Mouse (Mus musculus) brown adipose tissue, adult 24 weeks (tissue): Measurements from ENCODE around the gene 6430548M08Rik. TPM values are rescaled to one million over a fixed set of nuclear protein-coding genes. Genes with fewer than 3 reads are reported as not detected.

Source experiments
- H3K27ac ChIP-seq: fragments of 200-500 bp; replicated peaks from 2 replicates; pipeline ENCODE4 v1.5.1; 2012; ENCODE audit warnings: low read depth, mild to moderate bottlenecking, low read length
- H3K4me1 ChIP-seq: fragments of 200-500 bp; 2 replicates; pipeline ENCODE4 v1.6.1; 2012; ENCODE audit warnings: low read length, mixed read lengths; ENCODE audit not compliant: control insufficient read depth, insufficient read depth, insufficient read length
- H3K4me3 ChIP-seq: fragments of 200-500 bp; 2 replicates; pipeline ENCODE4 v1.5.1; 2012; ENCODE audit warnings: low read depth, mild to moderate bottlenecking, low read length, moderate library complexity; ENCODE audit not compliant: insufficient read depth
- polyA plus RNA-seq: library from polyadenylated mRNA; stranded (reverse); fragments of >200 nt; gene quantifications from 2 replicates; pipeline ENCODE4 v1.2.4, GENCODE M21; 2012; ENCODE audit not compliant: missing spikeins, insufficient read depth, insufficient read length

Gene 6430548M08Rik
- polyA plus RNA-seq, 1 experiment, result 4.5 TPM

- H3K4me1 ChIP-seq, result peaks cover 20% of the 10 kb centered on the region
- no peak overlapping the region for H3K27ac ChIP-seq
- no peak overlapping the region for H3K4me3 ChIP-seq
Observed at GRCm38 (mm10) chr8:120202546-120202945, 88.6 kb downstream of the 6430548M08Rik start.

- Histone ChIP-seq H3K4me3 (no peak overlapping the region), H3K27ac (no peak overlapping the region), H3K4me1 (peaks cover 20% of the 10 kb centered on the region)
Observed at GRCm38 (mm10) chr8:120204736-120205360, 90.9 kb downstream of the 6430548M08Rik start.

GRCm38 (mm10) chr8:120205916-120206315 lies 92.0 kb downstream of the 6430548M08Rik start:
- Histone ChIP-seq H3K4me3 (no peak overlapping the region), H3K27ac (no peak overlapping the region), H3K4me1 (peaks cover 20% of the 10 kb centered on the region)

GRCm38 (mm10) chr8:120207364-120207763 lies 93.4 kb downstream of the 6430548M08Rik start:
- Histone ChIP-seq H3K4me1 (peaks cover 20% of the 10 kb centered on the region), H3K4me3 (no peak overlapping the region), H3K27ac (no peak overlapping the region)

- Histone ChIP-seq H3K27ac (no peak overlapping the region), H3K4me3 (no peak overlapping the region), H3K4me1 (peaks cover 20% of the 10 kb centered on the region)
Observed at GRCm38 (mm10) chr8:120208113-120208512, 94.2 kb downstream of the 6430548M08Rik start.

GRCm38 (mm10) chr8:120211345-120211744 lies 97.4 kb downstream of the 6430548M08Rik start:
- Histone ChIP-seq H3K27ac (no peak overlapping the region), H3K4me3 (no peak overlapping the region), H3K4me1 (peaks cover 10% of the 10 kb centered on the region)

GRCm38 (mm10) chr8:120212596-120212995 lies 98.6 kb downstream of the 6430548M08Rik start:
- peaks cover 10% of the 10 kb centered on the region for H3K4me1 ChIP-seq
- no peak overlapping the region for H3K4me3 ChIP-seq
- no peak overlapping the region for H3K27ac ChIP-seq

- Histone ChIP-seq H3K4me1 (peaks cover 10% of the 10 kb centered on the region), H3K4me3 (no peak overlapping the region), H3K27ac (peak overlapping the region; percentile 72)
Observed at GRCm38 (mm10) chr8:120213229-120213628, 99.3 kb downstream of the 6430548M08Rik start.

GRCm38 (mm10) chr8:120213939-120214338 lies 100.0 kb downstream of the 6430548M08Rik start:
- H3K4me3 ChIP-seq, result no peak overlapping the region
- H3K4me1 ChIP-seq, result peaks cover 10% of the 10 kb centered on the region
- H3K27ac ChIP-seq, result peak overlapping the region; percentile 72

Other genes with a start within 250 kb of the 6430548M08Rik start
- 40.9 and 46.6 TPM in 2 replicates for gene Usp10, start 203.8 kb upstream of the 6430548M08Rik start, polyA plus RNA-seq
- 40.2 and 44.7 TPM in 2 replicates for gene Gm20388, start 203.3 kb upstream of the 6430548M08Rik start, polyA plus RNA-seq
- gene Crispld2, start 121.7 kb upstream of the 6430548M08Rik start, polyA plus RNA-seq, result 6.9 and 8.3 TPM in 2 replicates
- 21.9 TPM in 2 replicates for gene Zdhhc7, start 12.7 kb upstream of the 6430548M08Rik start, polyA plus RNA-seq
- gene Fam92b, start 63.3 kb downstream of the 6430548M08Rik start, polyA plus RNA-seq, result not detected in 2 replicates
- gene Gse1, start 114.3 kb downstream of the 6430548M08Rik start, polyA plus RNA-seq, result 8.0 and 9.9 TPM in 2 replicates